Mouse (Mus musculus): ENCODE data around the gene Fcnb. TPM values are rescaled to one million over a fixed set of nuclear protein-coding genes. Genes with fewer than 3 reads are reported as not detected.

The Fcnb gene
- polyA plus RNA-seq, 1 experiment = 1.1 TPM

- H3K4me3 ChIP-seq (replicated peaks) = no peak overlapping the region
- H3K9me3 ChIP-seq = no peaks in the 10 kb centered on the region
- TF ChIP-seq FLI1 (IDR thresholded peaks at IDR 0.05; ENCODE audit: low read length) = no peak
- TF ChIP-seq GATA1 (IDR thresholded peaks at IDR 0.05; ENCODE audit: borderline replicate concordance, low read length) = no peak
- H3K4me1 ChIP-seq = no peaks in the 10 kb centered on the region
- no peaks in the 10 kb centered on the region for H3K36me3 ChIP-seq (replicated peaks; ENCODE audit: low read length)
- H3K27me3 ChIP-seq (replicated peaks) = peaks cover 23% of the 10 kb centered on the region
Measured at GRCm38 (mm10) chr2:28037505-28038390, 46.9 kb downstream of the Fcnb start.

- H3K4me1 ChIP-seq = no peaks in the 10 kb centered on the region; the same call in 1 of the 2 replicates
- H3K36me3 ChIP-seq (replicated peaks; ENCODE audit: low read length) = no peaks in the 10 kb centered on the region
- peaks cover 29% of the 10 kb centered on the region for H3K27me3 ChIP-seq (replicated peaks)
- TF ChIP-seq GATA1 (IDR thresholded peaks at IDR 0.05; ENCODE audit: borderline replicate concordance, low read length) = no peak
- TF ChIP-seq FLI1 (IDR thresholded peaks at IDR 0.05; ENCODE audit: low read length) = no peak
- no peaks in the 10 kb centered on the region for H3K9me3 ChIP-seq
- no peak overlapping the region for H3K4me3 ChIP-seq (replicated peaks)
Measured at GRCm38 (mm10) chr2:28036788-28037187, 47.9 kb downstream of the Fcnb start.

- TF ChIP-seq GATA1 (IDR thresholded peaks at IDR 0.05; ENCODE audit: borderline replicate concordance, low read length) (no peak), FLI1 (IDR thresholded peaks at IDR 0.05; ENCODE audit: low read length) (no peak)
- Histone ChIP-seq H3K9me3 (no peaks in the 10 kb centered on the region; the same call in 1 of the 2 replicates), H3K27me3 (replicated peaks) (peaks cover 34% of the 10 kb centered on the region), H3K4me1 (no peaks in the 10 kb centered on the region; the same call in 1 of the 2 replicates), H3K4me3 (replicated peaks) (no peak overlapping the region), H3K36me3 (replicated peaks; ENCODE audit: low read length) (no peaks in the 10 kb centered on the region)
Measured at GRCm38 (mm10) chr2:28034011-28034710, 50.5 kb downstream of the Fcnb start.

DNA sequence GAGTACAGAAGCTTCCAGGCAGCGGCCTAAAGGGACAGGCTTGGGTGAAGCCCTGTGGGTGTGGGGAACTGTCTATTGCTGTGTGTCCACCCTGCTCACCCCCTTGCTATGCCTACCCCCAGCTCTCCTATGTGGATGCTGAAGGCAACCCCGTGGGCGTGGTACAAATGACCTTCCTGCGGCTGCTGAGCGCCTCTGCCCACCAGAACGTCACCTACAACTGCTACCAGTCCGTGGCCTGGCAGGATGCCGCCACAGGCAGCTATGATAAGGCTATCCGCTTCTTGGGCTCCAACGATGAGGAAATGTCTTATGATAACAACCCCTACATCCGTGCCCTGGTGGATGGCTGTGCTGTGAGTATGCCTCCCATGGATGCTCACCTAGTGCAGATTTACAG is 52.2 kb downstream of the Fcnb start:
- Histone ChIP-seq H3K4me1 (no peaks in the 10 kb centered on the region; the same call in 1 of the 2 replicates), H3K27me3 (replicated peaks) (peaks cover 37% of the 10 kb centered on the region), H3K4me3 (replicated peaks) (no peak overlapping the region), H3K9me3 (peaks cover 7% of the 10 kb centered on the region), H3K36me3 (replicated peaks; ENCODE audit: low read length) (no peaks in the 10 kb centered on the region)
- TF ChIP-seq GATA1 (IDR thresholded peaks at IDR 0.05; ENCODE audit: borderline replicate concordance, low read length) (no peak), FLI1 (IDR thresholded peaks at IDR 0.05; ENCODE audit: low read length) (no peak)

- Histone ChIP-seq H3K9me3 (peaks cover 7% of the 10 kb centered on the region), H3K27me3 (replicated peaks) (peaks cover 38% of the 10 kb centered on the region), H3K4me3 (replicated peaks) (no peak overlapping the region), H3K36me3 (replicated peaks; ENCODE audit: low read length) (no peaks in the 10 kb centered on the region), H3K4me1 (no peaks in the 10 kb centered on the region; the same call in 1 of the 2 replicates)
- TF ChIP-seq GATA1 (IDR thresholded peaks at IDR 0.05; ENCODE audit: borderline replicate concordance, low read length) = no peak
- TF ChIP-seq FLI1 (IDR thresholded peaks at IDR 0.05; ENCODE audit: low read length) = no peak
Measured at GRCm38 (mm10) chr2:28031860-28032259, 52.8 kb downstream of the Fcnb start.

Other genes with a start within 250 kb of the Fcnb start
- gene Col5a1, start 198.5 kb downstream of the Fcnb start, polyA plus RNA-seq (2012; ENCODE audit: insufficient read depth, low replicate concordance) = 0.03 and 0.25 TPM in 2 replicates
- gene Olfm1, start 108.1 kb upstream of the Fcnb start, polyA plus RNA-seq (2012; ENCODE audit: insufficient read depth, low replicate concordance) = 0.23 TPM in 1 of 2 replicates, not detected in the other

Measured in megakaryocyte, embryonic 14.5 days (primary cell).